Comparison of ENCODE assay signal across 10 mouse cellular contexts in the genomic region with DNA sequence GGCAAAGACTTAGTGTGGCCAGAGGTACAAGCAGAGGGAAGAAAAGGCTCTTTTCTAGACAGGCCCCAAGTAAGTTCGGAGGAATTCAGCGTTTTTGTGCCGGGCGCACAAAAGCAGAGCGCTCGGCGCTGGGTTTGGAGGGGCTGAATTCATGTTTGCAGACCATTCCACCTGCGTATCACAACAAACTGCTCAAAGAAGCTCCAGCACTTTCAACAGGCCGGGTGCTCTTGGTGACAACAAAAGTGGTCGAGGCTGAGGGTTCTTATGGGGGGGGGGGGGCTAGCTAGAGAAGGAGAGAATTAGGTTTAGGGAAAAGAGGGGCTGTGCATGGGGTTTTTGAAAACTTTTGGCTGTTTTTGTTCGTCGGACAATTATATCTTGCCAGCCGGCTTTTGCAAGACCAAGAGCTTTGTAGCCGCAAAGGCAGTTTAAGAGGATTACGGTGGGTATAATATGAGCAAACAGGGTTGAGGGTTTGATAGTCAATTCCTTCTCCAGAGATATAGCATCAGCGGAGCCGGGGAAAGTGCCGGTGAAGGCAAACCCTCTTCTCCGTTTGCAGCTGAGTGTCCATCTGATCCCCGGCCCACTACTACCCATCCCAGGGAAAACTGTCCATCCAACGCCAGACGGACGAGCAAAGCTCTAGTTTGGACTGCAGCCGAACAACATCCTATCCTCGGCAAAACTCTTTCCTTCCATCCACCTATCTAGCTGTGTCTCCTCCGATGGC. TPM values are rescaled to one million over a fixed set of nuclear protein-coding genes. Genes with fewer than 3 reads are reported as not detected.
DNase-seq lines count a peak whose midpoint lies in the region; ATAC-seq and TF ChIP-seq lines count a peak whose summit lies in the region.
"Had no signal": no experiment of that assay in that cellular context is flagged by ENCODE, and none has a peak within 500 bp of the region (broad histone marks: within the 10 kb centered on the region; RNA-seq: fewer than 3 reads in every experiment).

No protein-coding gene starts in this region.

- no peak overlapping the region for H3K9ac ChIP-seq in embryonic facial prominence, embryonic 13.5 days
- no peak overlapping the region for H3K9ac ChIP-seq in intestine, embryonic 15.5 days
- no peak overlapping the region for H3K9ac ChIP-seq in neural tube, embryonic 15.5 days (replicated peaks)
- H3K9ac ChIP-seq: hindbrain, embryonic 15.5 days had no signal

- peak overlapping the region; percentile 92 for H3K27ac ChIP-seq in layer of hippocampus, adult 2 months
- no peak overlapping the region for H3K27ac ChIP-seq in embryonic facial prominence, embryonic 13.5 days
- no peak overlapping the region for H3K27ac ChIP-seq in intestine, embryonic 15.5 days
- no peak overlapping the region for H3K27ac ChIP-seq in neural tube, embryonic 15.5 days (replicated peaks)
- H3K27ac ChIP-seq: hindbrain, embryonic 15.5 days had no signal

- peaks cover 100% of the 10 kb centered on the region for H3K27me3 ChIP-seq in embryonic facial prominence, embryonic 13.5 days
- peaks cover 91% of the 10 kb centered on the region for H3K27me3 ChIP-seq in intestine, embryonic 15.5 days (replicated peaks)
- H3K27me3 ChIP-seq in neural tube, embryonic 15.5 days (replicated peaks) = peaks cover 92% of the 10 kb centered on the region

- no peaks in the 10 kb centered on the region for H3K36me3 ChIP-seq in embryonic facial prominence, embryonic 13.5 days
- H3K36me3 ChIP-seq in intestine, embryonic 15.5 days = no peaks in the 10 kb centered on the region
- H3K36me3 ChIP-seq in neural tube, embryonic 15.5 days = no peaks in the 10 kb centered on the region
- H3K36me3 ChIP-seq: hindbrain, embryonic 15.5 days had no signal

- peaks cover 26% of the 10 kb centered on the region for H3K4me1 ChIP-seq in embryonic facial prominence, embryonic 13.5 days
- H3K4me1 ChIP-seq in intestine, embryonic 15.5 days (replicated peaks) = peaks cover 12% of the 10 kb centered on the region
- peaks cover 26% of the 10 kb centered on the region for H3K4me1 ChIP-seq in neural tube, embryonic 15.5 days

- no peak for TF ChIP-seq CTCF in layer of hippocampus, adult 2 months (conservative IDR thresholded peaks at IDR 0.05)

- H3K4me3 ChIP-seq in layer of hippocampus, adult 2 months = peak overlapping the region; percentile 61
- H3K4me3 ChIP-seq in embryonic facial prominence, embryonic 13.5 days = peak overlapping the region; percentile 25
- peak overlapping the region; percentile 9; the same call in 1 of the 2 replicates for H3K4me3 ChIP-seq in intestine, embryonic 15.5 days (replicated peaks)
- H3K4me3 ChIP-seq in neural tube, embryonic 15.5 days (replicated peaks) = no peak overlapping the region

- no peak for ATAC-seq in embryonic facial prominence, embryonic 13.5 days (ENCODE audit: insufficient number of reproducible peaks, insufficient read depth, low FRiP score, low TSS enrichment, low read depth)
- ATAC-seq in intestine, embryonic 15.5 days = no peak
- ATAC-seq in neural tube, embryonic 15.5 days (ENCODE audit: low FRiP score) = no peak

- no peak for DNase-seq in layer of hippocampus, adult 2 months (ENCODE audit: low spot score in 2 of 2)
- DNase-seq in layer of hippocampus, adult 18-20 months (ENCODE audit: low spot score in 2 of 2) = no peak
- DNase-seq in right cerebral cortex, postnatal 10 days (ENCODE audit: low spot score in 2 of 2) = no peak
- no peak for DNase-seq in thymus, postnatal 0 days (ENCODE audit: low spot score)
- DNase-seq in frontal cortex, postnatal 10 days (ENCODE audit: low spot score in 2 of 2) = no peak
- DNase-seq: cerebellum, adult 18-20 months had no signal

- WGBS in embryonic facial prominence, embryonic 13.5 days = under 1% methylated on average over 26 of the region's 26 CpGs
- WGBS in intestine, embryonic 15.5 days = 1% methylated on average over 26 of the region's 26 CpGs
- whole genome bisulfite sequencing in neural tube, embryonic 15.5 days = 2% methylated on average over 26 of the region's 26 CpGs

- peak overlapping the region; percentile 50 for H3K4me2 ChIP-seq in embryonic facial prominence, embryonic 13.5 days
- H3K4me2 ChIP-seq in intestine, embryonic 15.5 days (replicated peaks) = peak overlapping the region; percentile 40
- peak overlapping the region; percentile 28; the same call in 1 of the 2 replicates for H3K4me2 ChIP-seq in neural tube, embryonic 15.5 days

- H3K9me3 ChIP-seq in embryonic facial prominence, embryonic 13.5 days = no peaks in the 10 kb centered on the region
- no peaks in the 10 kb centered on the region for H3K9me3 ChIP-seq in intestine, embryonic 15.5 days
- no peaks in the 10 kb centered on the region for H3K9me3 ChIP-seq in neural tube, embryonic 15.5 days (replicated peaks)
- H3K9me3 ChIP-seq: hindbrain, embryonic 15.5 days had no signal

RNA-seq across cellular contexts. Expression of a gene that starts 1.0 kb away (rescaled TPM):
- total RNA-seq in layer of hippocampus, adult 2 months (2021) = 10 to 100 TPM; 40.4 to 46.2 TPM
- 10 to 100 TPM; 47.7 to 55.3 TPM for total RNA-seq in layer of hippocampus, adult 18-20 months (2021)
- polyA plus RNA-seq in embryonic facial prominence, embryonic 13.5 days (2015; fragmentation: Nextera tagmentation; extraction: Ambion mirVana) = 0.18 and 1.2 TPM in 2 replicates
- polyA plus RNA-seq in intestine, embryonic 15.5 days (2015; fragmentation: Nextera tagmentation; extraction: Ambion mirVana) = not detected in 2 replicates
- polyA plus RNA-seq in neural tube, embryonic 15.5 days (2015; fragmentation: Nextera tagmentation; extraction: Ambion mirVana) = 1.0 TPM in 1 of 2 replicates, not detected in the other
- polyA plus RNA-seq in thymus, postnatal 0 days (2015; fragmentation: Nextera tagmentation; extraction: Ambion mirVana) = 5.4 and 6.7 TPM in 2 replicates
